Mouse (Mus musculus) kidney, adult 10 weeks (tissue): Measurements from ENCODE around the gene Cd52. TPM values are rescaled to one million over a fixed set of nuclear protein-coding genes. Genes with fewer than 3 reads are reported as not detected.

Experiments used
- polyA plus RNA-seq: library from polyadenylated mRNA; stranded (reverse); fragments of 350-450 nt; fragmentation: Illumina TruSeq; extraction: RNeasy Lipid Tissue Mini Kit (QIAGEN cat#74804); gene quantifications from one replicate; pipeline ENCODE4 v1.2.3, GENCODE M21; 2014; ENCODE audit warnings: low read depth, low replicate concordance

The Cd52 gene
- 15.0 TPM for polyA plus RNA-seq

DNA sequence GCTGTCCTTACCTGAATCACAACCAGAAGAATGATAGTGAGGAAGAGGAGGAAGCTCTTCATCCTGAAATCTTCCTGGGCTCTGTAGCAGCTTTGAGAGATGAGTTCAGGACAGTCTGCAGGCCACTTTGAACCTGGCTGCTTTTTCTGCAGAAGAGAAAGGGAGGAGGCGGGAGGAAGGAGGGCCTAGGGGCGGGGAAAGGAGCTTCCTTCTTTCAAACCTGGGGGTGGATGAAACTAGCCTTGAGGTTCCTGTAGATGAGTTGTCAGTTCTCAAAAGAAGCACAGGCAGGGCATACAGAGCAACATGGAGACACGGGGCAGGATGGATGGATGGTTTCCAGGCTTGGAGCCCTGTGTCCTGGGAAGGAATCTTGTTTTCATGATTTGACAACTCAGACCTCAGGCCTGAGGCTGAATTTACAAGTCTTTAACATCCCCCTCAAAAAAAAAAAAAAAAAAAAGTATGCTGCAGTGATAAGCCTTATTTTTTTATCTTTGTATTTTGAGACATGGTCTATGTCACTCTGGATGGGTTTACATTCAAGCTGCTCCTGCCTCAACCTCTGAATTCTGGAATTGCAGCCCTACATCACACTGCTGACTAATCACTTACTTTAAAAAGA, at the start of gene Cd52:
Cd52 (minus strand) TSS at position 160 of the 625 bp plus-strand sequence.

DNA sequence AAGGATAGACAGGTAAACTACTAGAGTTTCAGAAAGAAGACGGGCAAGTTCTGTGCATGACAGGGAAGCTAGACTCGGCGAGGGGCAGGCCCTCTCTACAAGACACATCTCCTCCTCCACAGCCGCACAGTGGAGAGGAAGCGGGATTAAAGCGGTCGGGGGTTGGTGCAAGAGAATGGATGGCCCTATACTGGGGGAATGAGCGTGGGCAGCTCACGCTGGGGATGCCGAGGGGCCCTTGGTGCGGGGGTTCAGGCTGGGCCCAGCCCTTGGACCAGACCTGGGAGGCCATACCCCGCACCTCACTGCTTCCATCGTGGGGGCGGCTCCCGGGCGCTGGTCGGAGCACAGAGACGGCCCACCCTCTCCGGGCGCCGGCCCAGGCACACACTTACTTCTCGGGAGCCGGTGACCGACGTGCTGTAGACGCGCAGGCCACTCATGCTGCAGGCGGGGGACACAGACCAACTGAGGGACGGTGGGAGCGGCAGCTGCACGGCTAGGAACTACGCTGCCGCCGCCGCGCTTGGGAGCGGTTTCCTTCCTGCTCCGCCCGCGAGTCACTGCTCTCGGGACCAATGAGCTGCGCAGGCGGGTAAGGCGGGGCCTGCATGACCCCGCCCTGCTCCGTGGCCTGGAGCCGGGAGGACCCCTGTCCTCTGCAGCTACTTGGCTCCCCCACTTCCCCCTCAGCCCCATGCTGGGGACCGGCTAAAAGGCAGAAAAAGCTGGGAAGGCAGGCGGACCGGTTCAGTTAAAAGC, 33.5 kb upstream of the Cd52 start, which contains the start of gene Sh3bgrl3:
Sh3bgrl3 (minus strand) TSS at position 569 of the 762 bp plus-strand sequence.

DNA sequence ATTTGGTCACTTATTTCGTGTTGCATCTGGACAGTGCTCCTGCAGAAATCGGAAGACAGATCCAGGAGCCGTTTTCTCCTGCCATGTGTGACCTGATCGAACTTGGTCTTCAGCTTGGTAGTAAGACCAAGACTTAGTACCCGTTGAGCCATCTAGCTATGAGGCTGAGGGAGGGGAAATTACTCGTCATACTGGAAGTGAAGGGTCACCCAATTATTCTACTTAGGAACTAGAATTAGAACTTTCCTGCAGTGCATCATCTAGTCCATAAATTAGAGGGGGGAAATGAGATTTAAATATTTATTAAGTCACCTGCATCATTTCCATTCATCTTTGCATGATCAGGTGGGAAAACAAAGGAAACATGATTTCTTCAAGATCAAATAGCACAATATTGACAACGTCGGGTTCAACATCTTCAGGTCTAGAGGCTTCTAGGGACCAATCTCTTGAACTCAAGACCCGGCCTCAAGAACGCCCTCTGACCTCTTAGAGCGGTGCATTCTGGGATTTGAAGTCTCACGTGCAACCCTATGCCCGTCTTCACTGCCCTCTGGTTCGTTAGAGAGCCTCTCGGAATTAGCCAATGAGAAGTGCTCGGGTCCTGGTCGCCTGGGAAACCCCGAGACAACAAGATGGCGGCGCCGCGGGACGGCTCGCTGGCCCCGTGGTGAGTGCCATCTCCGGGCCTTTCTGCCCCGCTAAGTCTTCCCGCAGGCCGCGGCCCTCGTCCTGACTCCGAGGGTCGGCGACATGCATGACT, 7.3 kb upstream of the Cd52 start, which contains the start of gene Ubxn11:
Ubxn11 (plus strand) TSS at position 592 of the 763 bp plus-strand sequence.

DNA sequence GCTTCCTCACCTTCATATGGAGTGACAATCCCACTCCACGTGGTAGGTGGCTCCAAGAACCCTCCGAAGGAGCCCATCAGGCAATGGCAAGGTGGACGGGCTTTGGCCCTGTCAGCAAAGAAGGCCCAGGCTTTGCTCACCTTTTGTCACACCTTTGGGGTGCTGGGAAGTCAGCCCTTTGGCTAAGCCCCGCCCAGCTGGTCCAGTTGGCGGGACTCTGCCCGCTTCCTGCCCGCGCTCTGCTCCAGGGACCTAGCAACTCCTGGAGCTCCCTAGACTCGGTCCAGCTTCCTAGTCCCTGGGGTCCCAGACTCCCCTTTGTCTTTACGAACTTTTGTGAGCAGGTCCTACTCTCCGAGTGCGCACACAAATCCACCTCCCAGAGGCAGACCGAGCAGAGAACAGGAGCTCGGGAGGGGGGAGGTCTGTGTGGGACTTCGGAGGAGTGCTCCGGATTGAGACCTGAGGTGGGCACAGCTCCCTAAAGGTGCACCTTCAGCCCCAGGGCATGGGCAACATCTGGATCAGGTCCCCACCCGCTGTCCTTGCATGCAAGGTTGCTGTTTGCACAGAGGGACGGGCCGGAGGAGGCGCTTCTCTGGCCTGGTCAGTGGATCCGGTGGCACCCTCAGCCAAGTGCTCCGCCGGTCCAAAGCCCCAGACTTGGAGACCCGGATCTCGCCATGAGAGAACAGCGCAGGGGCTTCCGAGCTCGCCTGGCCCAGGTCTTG, 34.6 kb downstream of the Cd52 start, which contains the start of gene Crybg2:
Crybg2 (plus strand) TSS at position 681 of the 731 bp plus-strand sequence.

DNA sequence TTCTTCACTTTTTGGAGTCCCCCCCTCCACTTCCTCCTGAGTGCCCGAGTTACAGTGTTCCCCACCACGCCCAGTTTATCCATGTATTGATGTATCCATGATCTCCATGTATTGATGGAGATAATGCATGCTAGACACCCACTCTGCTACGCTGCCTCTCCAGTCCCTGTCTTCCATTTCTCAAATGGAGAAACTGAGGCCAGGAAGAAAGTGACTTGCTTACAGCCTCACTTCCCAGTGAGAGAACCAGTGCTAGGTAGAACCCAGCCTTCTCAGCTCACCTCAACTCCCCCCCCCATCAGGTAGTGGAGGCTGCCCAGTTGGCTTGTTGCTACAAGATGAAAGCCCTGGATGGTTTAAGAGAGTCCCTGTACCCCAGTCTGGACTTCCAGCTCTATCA, 41.3 kb downstream of the Cd52 start, which contains the start of gene Zfp683:
Zfp683 (plus strand) TSS at position 301 of the 400 bp plus-strand sequence.

Other genes with a start within 250 kb of the Cd52 start
- gene Rps6ka1, start 207.3 kb downstream of the Cd52 start, polyA plus RNA-seq: 1.3 TPM
- gene Hmgn2, start 126.4 kb downstream of the Cd52 start, polyA plus RNA-seq: 169 TPM
- 19.4 TPM for gene Dhdds, start 94.2 kb downstream of the Cd52 start, polyA plus RNA-seq
- not detected for gene Lin28a, start 76.2 kb downstream of the Cd52 start, polyA plus RNA-seq
- gene Zfp683, start 41.2 kb downstream of the Cd52 start, polyA plus RNA-seq: not detected
- gene Crybg2, start 34.3 kb downstream of the Cd52 start, polyA plus RNA-seq: not detected
- 0.53 TPM for gene Ubxn11, start 7.5 kb upstream of the Cd52 start, polyA plus RNA-seq
- gene Sh3bgrl3, start 33.7 kb upstream of the Cd52 start, polyA plus RNA-seq: 1.0 TPM
- gene Cep85, start 92.0 kb upstream of the Cd52 start, polyA plus RNA-seq: 9.9 TPM
- not detected for gene Gm7534, start 107.9 kb upstream of the Cd52 start, polyA plus RNA-seq
- not detected for gene Catsper4, start 132.3 kb upstream of the Cd52 start, polyA plus RNA-seq
- 0.65 TPM for gene Cnksr1, start 143.3 kb upstream of the Cd52 start, polyA plus RNA-seq
- gene E130218I03Rik, start 148.6 kb upstream of the Cd52 start, polyA plus RNA-seq: not detected
- not detected for gene Zfp593, start 150.5 kb upstream of the Cd52 start, polyA plus RNA-seq
- not detected for gene Gm30191, start 151.9 kb upstream of the Cd52 start, polyA plus RNA-seq
- gene Grrp1, start 159.0 kb upstream of the Cd52 start, polyA plus RNA-seq: not detected
- gene Pdik1l, start 192.8 kb upstream of the Cd52 start, polyA plus RNA-seq: 16.7 TPM
- gene Trim63, start 220.0 kb upstream of the Cd52 start, polyA plus RNA-seq: 6.7 TPM
- gene Slc30a2, start 248.1 kb upstream of the Cd52 start, polyA plus RNA-seq: 9.1 TPM